Comparison of ENCODE assay signal across 10 mouse cellular contexts in genomic region chr4:139220978-139221377, GRCm38 (mm10). TPM values are rescaled to one million over a fixed set of nuclear protein-coding genes. Genes with fewer than 3 reads are reported as not detected.
DNase-seq lines count a peak whose midpoint lies in the region; ATAC-seq and TF ChIP-seq lines count a peak whose summit lies in the region.
"Had no signal": no experiment of that assay in that cellular context is flagged by ENCODE, and none has a peak within 500 bp of the region (broad histone marks: within the 10 kb centered on the region; RNA-seq: fewer than 3 reads in every experiment).

No protein-coding gene starts in this region.

- WGBS in kidney, adult 2 months: 88% methylated on average over 4 of the region's 4 CpGs
- WGBS in kidney, embryonic 14.5 days: 94% methylated on average over 4 of the region's 4 CpGs
- 83% methylated on average over 4 of the region's 4 CpGs for WGBS in liver, postnatal 0 days (ENCODE audit: insufficient replicate concordance)

- TF ChIP-seq EP300 in CH12.LX (IDR thresholded peaks at IDR 0.05; ENCODE audit: low read length): no peak
- no peak for TF ChIP-seq EP300 in liver, postnatal 0 days (IDR thresholded peaks at IDR 0.05; ENCODE audit: low read depth)

- H3K27ac ChIP-seq in kidney, adult 2 months (ENCODE audit: insufficient read depth, low read depth, low read length): no peak overlapping the region
- H3K27ac ChIP-seq in kidney, embryonic 14.5 days (ENCODE audit: low read depth, low read length): no peak overlapping the region; the same call in 1 of the 2 replicates
- H3K27ac ChIP-seq in CH12.LX (ENCODE audit: insufficient read depth, low read depth): no peak overlapping the region
- H3K27ac ChIP-seq in liver, postnatal 0 days (ENCODE audit: low read depth): no peak overlapping the region
- H3K27ac ChIP-seq: embryonic facial prominence, embryonic 13.5 days; intestine, embryonic 15.5 days; liver, embryonic 15.5 days had no signal

- in situ Hi-C loops in CH12.LX (cut with MboI; ENCODE audit: low pct_ligation_motif_present, low pct_unique_long_range_greater_than_20kb, low sequenced_read_pairs): no loop called here

- no peak overlapping the region for H3K9ac ChIP-seq in kidney, embryonic 14.5 days (ENCODE audit: low read depth, low read length)
- no peak overlapping the region for H3K9ac ChIP-seq in CH12.LX (ENCODE audit: insufficient read depth, low read depth)
- H3K9ac ChIP-seq in liver, postnatal 0 days (replicated peaks): no peak overlapping the region
- H3K9ac ChIP-seq: embryonic facial prominence, embryonic 13.5 days; intestine, embryonic 15.5 days; liver, embryonic 15.5 days had no signal

- H3K27me3 ChIP-seq in kidney, adult 2 months (replicated peaks; ENCODE audit: control insufficient read depth, insufficient read depth, low read length): no peaks in the 10 kb centered on the region
- H3K27me3 ChIP-seq in kidney, embryonic 14.5 days (ENCODE audit: control insufficient read depth, insufficient read depth, low read length): no peaks in the 10 kb centered on the region
- no peaks in the 10 kb centered on the region for H3K27me3 ChIP-seq in CH12.LX (replicated peaks)
- H3K27me3 ChIP-seq in liver, postnatal 0 days (ENCODE audit: insufficient read depth, low read length): no peaks in the 10 kb centered on the region
- H3K27me3 ChIP-seq: embryonic facial prominence, embryonic 13.5 days; intestine, embryonic 15.5 days; liver, embryonic 15.5 days had no signal

- DNase-seq in kidney, adult 2 months: peak; percentile 53
- DNase-seq in 416B (ENCODE audit: low read depth) (peak; percentile 56), CH12.LX (ENCODE audit: extremely low read depth) (peak; percentile 48)
- peak; percentile 48 for DNase-seq in liver, postnatal 0 days
- DNase-seq in right cerebral cortex, postnatal 25 days: no peak
- DNase-seq in cerebellum, adult 11 months: no peak

- peak; percentile 72 for TF ChIP-seq RAD21 in CH12.LX (IDR thresholded peaks at IDR 0.05; ENCODE audit: low read depth, low read length)

- TF ChIP-seq CTCF in kidney, adult 2 months (conservative IDR thresholded peaks at IDR 0.05; ENCODE audit: insufficient read depth, insufficient read length, low read depth, low read length): peak; percentile 52; the same call in 1 of the 2 replicates
- peak; percentile 38 to 74; a peak in 3 of 4 replicates for TF ChIP-seq CTCF in CH12.LX (conservative IDR thresholded peaks at IDR 0.05 in 1 of 2, IDR thresholded peaks at IDR 0.05 in 1 of 2; ENCODE audit: low read depth in 2 of 2, low read length in 2 of 2)
- peak; percentile 65 for TF ChIP-seq CTCF in liver, postnatal 0 days (IDR thresholded peaks at IDR 0.05; ENCODE audit: low read depth)

- H3K4me3 ChIP-seq in kidney, adult 2 months (ENCODE audit: insufficient read depth, low read depth, low read length): no peak overlapping the region
- no peak overlapping the region for H3K4me3 ChIP-seq in kidney, embryonic 14.5 days (ENCODE audit: low read length)
- H3K4me3 ChIP-seq in CH12.LX (replicated peaks in 1 of 3; ENCODE audit: low read depth in 2 of 3, low read length in 2 of 3, poor library complexity in 1 of 3): no peak overlapping the region
- no peak overlapping the region for H3K4me3 ChIP-seq in liver, postnatal 0 days (ENCODE audit: low read depth, low read length)
- H3K4me3 ChIP-seq: embryonic facial prominence, embryonic 13.5 days; intestine, embryonic 15.5 days; liver, embryonic 15.5 days had no signal

- dilution Hi-C loops in CH12.LX (cut with MboI; ENCODE audit: extremely low pct_ligation_motif_present, extremely low pct_unique_long_range_greater_than_20kb, low sequenced_read_pairs): no loop called here

- peaks cover 33% of the 10 kb centered on the region for H3K4me1 ChIP-seq in kidney, adult 2 months (ENCODE audit: control insufficient read depth, insufficient read depth, low read length)
- H3K4me1 ChIP-seq in kidney, embryonic 14.5 days (ENCODE audit: control insufficient read depth, insufficient read depth, low read length): peaks cover 10% of the 10 kb centered on the region
- peaks cover 0 to 28% of the 10 kb centered on the region in 2 experiments; a peak in 2 of 4 replicates for H3K4me1 ChIP-seq in CH12.LX (ENCODE audit: control insufficient read depth in 1 of 2, insufficient read depth in 2 of 2)
- no peaks in the 10 kb centered on the region for H3K4me1 ChIP-seq in liver, postnatal 0 days (ENCODE audit: insufficient read depth)

- TF ChIP-seq POLR2A in kidney, adult 2 months (IDR thresholded peaks at IDR 0.05; ENCODE audit: low read depth, low read length): no peak
- no peak for TF ChIP-seq POLR2A in CH12.LX (IDR thresholded peaks at IDR 0.05; ENCODE audit: low read depth, low read length)

- no peaks in the 10 kb centered on the region for H3K36me3 ChIP-seq in kidney, adult 2 months (ENCODE audit: control insufficient read depth, insufficient read depth, low read length)
- H3K36me3 ChIP-seq in kidney, embryonic 14.5 days (ENCODE audit: control insufficient read depth, insufficient read depth, low read length): peaks cover 8% of the 10 kb centered on the region
- peaks cover 17 to 91% of the 10 kb centered on the region in 2 experiments for H3K36me3 ChIP-seq in CH12.LX (replicated peaks in 1 of 2; ENCODE audit: control insufficient read depth in 1 of 2, insufficient read depth in 1 of 2, low read length in 1 of 2)
- peaks cover 6% of the 10 kb centered on the region; the same call in 1 of the 2 replicates for H3K36me3 ChIP-seq in liver, postnatal 0 days (replicated peaks; ENCODE audit: insufficient read depth, low read length)

- H3K79me2 ChIP-seq in CH12.LX (replicated peaks; ENCODE audit: control insufficient read depth, extremely low read depth, insufficient read depth, poor library complexity, severe bottlenecking): peaks cover 43% of the 10 kb centered on the region

- no peak for ATAC-seq in kidney, embryonic 14.5 days (ENCODE audit: low FRiP score, low TSS enrichment)
- ATAC-seq in liver, postnatal 0 days: no peak
- ATAC-seq: intestine, embryonic 15.5 days had no signal

- no peaks in the 10 kb centered on the region for H3K9me3 ChIP-seq in kidney, embryonic 14.5 days (ENCODE audit: control insufficient read depth, low read length)
- no peaks in the 10 kb centered on the region for H3K9me3 ChIP-seq in CH12.LX (replicated peaks; ENCODE audit: low read length)
- H3K9me3 ChIP-seq in liver, postnatal 0 days (ENCODE audit: low read length): no peaks in the 10 kb centered on the region
- H3K9me3 ChIP-seq: embryonic facial prominence, embryonic 13.5 days; intestine, embryonic 15.5 days; liver, embryonic 15.5 days had no signal

- no peak overlapping the region for H3K4me2 ChIP-seq in kidney, embryonic 14.5 days (replicated peaks; ENCODE audit: low read depth, low read length)
- H3K4me2 ChIP-seq in CH12.LX (ENCODE audit: insufficient read depth, low read depth, poor library complexity, severe bottlenecking): no peak overlapping the region
- no peak overlapping the region for H3K4me2 ChIP-seq in liver, postnatal 0 days (ENCODE audit: low read depth, low read length)
- H3K4me2 ChIP-seq: embryonic facial prominence, embryonic 13.5 days; intestine, embryonic 15.5 days; liver, embryonic 15.5 days had no signal

TF ChIP-seq in CH12.LX, 34 proteins besides CTCF, POLR2A, EP300 and RAD21:
- TF ChIP-seq SIN3A (IDR thresholded peaks at IDR 0.05; ENCODE audit: low read length) (no peak), SMC3 (IDR thresholded peaks at IDR 0.05; ENCODE audit: low read depth, low read length) (peak; percentile 77), ZC3H11A (IDR thresholded peaks at IDR 0.05; ENCODE audit: low read depth, low read length) (peak; percentile 45; the same call in 1 of the 2 replicates)
TF ChIP-seq in CH12.LX: peak in this region for 2.

RNA-seq across cellular contexts. Expression of gene Capzb, which starts 28.3 kb away (rescaled TPM):
- polyA plus RNA-seq in kidney, adult 2 months (2012; rRNA removed): 102 and 134 TPM in 2 replicates
- 256 and 319 TPM in 2 replicates for polyA plus RNA-seq in kidney, embryonic 14.5 days (2014; fragmentation: Nextera tagmentation; extraction: Ambion mirVana)
- 83.5 and 86.4 TPM in 2 replicates for total RNA-seq in CH12.LX (2012; rRNA removed)
- 144 and 160 TPM in 2 replicates for total RNA-seq in CH12.LX (2014; rRNA removed)
- polyA plus RNA-seq in CH12.LX (2012; ENCODE audit: insufficient read length, low read depth): 382 and 388 TPM in 2 replicates
- polyA plus RNA-seq in liver, postnatal 0 days (2015; fragmentation: Nextera tagmentation; extraction: Ambion mirVana): 136 and 143 TPM in 2 replicates

Comparison
In these comparisons a context has a peak if more than half of its experiments do, and no peak if none do; other contexts are left out.
1. DNase-seq: peak in kidney, adult 2 months (single experiment), 416B (single experiment), CH12.LX (single experiment) and liver, postnatal 0 days (single experiment); none in right cerebral cortex, postnatal 25 days (single experiment) and cerebellum, adult 11 months (single experiment).
2. Peak in every context shown above with its lines, with median percentiles within 50 percentile points of each other: CTCF ChIP-seq.